Mouse (Mus musculus) E14TG2a.4 (cell line): Measurements from ENCODE around the gene Mccc2.

Experiments used
- CTCF ChIP-seq: conservative IDR thresholded peaks from 2 replicates; pipeline ENCODE4 v1.5.1; 2014; ENCODE audit warnings: low read length
- NANOG ChIP-seq: IDR thresholded peaks from 2 replicates; pipeline ENCODE4 v1.6.1; 2014; ENCODE audit warnings: borderline replicate concordance, low read length, mixed read lengths
- POU5F1 ChIP-seq: IDR thresholded peaks from 2 replicates; pipeline ENCODE4 v1.6.1; 2014; ENCODE audit warnings: low read length, borderline replicate concordance

DNA sequence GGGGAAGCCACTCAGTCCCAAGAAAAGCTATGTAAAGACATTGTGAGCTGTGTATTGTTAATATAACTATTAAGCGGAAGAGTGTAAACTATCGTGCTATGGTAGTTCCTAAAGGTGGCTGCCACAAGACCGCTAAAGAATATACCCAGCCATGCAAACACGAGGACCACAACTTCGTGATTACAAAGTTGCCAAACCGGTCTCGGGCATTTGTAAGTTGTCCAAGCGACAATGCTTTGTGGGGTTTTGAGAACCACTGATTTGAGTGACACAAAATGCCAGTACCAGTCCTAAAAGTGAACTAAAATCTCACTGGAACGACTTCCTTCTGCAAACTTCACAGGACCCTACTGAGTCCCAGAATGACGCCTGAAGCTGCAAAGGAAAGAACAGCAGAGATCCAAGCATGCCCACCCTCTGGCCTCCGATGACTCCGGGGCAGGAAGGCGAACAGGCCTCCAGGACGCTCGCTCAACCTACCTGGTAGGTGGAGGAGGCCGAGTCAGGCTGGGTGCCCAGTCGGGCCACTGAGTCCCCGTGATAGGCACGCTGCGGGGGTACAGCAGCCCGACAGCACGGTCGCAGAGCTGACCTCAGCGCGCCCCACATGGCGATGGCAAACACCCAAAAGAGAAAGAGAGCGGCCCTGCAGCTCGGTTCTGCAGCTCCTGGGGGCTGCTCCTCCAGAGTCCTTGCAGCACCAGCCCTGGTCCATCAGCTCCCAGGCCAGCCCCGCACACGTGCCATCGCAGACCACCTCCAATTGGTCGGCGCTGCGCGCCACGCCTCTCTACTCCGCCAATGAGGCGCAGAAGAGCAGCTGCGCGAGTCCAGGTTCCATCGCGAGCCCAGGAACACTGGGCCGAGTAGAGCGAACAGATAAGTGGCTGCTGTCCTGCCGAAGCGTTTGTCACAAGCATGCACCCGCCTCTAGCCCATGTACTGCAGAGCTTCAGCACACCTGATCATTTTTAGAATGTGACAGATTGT, at the start of gene Mccc2:
- TF ChIP-seq CTCF, result no peak
- TF ChIP-seq POU5F1, result no peak
- no peak for TF ChIP-seq NANOG
